Mouse (Mus musculus) frontal cortex, postnatal 10 days (tissue): Measurements from ENCODE around the gene Slc19a1.

Source experiments
- DNase-seq, 2 experiments: peaks; one replicate each; pipeline ENCODE4 v3.0.0; 2022; ENCODE audit warnings: low spot score in 2 of 2, mixed read lengths in 1 of 2

The Slc19a1 gene

DNA sequence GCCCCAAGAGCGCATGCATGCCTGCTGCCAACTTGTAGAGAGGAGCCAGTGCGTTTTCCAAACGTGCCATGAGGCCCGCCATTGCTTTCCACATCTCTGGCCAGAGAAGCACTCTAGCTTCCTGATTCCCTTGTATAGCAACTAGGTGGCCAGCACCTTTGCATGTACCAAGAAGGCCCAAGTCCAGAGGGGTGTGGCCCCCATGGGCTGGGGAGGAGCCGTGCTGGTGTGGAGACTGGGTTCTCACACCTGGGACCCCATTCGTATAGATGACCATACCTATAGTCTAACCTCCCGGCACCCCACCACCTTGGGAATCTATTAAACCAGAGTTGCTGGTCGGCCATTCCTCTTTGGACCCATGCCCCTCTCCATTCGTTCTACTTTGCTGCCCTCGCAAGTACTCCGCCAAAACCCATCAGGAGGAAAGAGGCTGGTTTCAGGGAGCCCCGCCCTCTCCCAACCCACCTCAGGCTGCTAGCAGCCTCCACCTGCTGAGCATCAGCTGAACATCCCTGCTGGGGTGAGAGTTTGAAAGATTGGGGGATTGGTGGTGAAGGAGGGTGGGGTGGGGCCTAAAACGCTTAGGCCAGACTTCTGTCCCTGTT is at the start of gene Slc19a1:
Gene Slc19a1, plus strand, starts transcription at position 474 of the 608 bp plus-strand sequence.
- no peak for DNase-seq

DNA sequence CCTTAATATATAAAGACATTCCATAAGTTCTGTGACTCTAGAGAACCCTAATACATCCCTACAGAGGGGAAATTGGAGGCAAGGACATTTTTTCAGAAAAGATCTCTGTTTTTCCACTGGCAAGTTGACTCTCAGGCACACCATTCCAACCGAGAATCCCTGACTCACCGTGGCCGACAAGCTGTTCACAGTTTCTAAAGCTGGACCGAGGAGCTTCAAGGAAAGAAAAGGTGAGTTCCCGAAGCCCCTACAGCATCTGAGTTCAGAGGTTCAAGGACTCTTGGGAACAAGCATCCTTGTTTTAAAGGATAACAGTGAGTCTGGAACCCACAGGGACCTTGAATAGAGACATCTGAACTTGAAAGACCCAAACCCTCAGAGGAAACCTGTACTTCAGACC is 43.5 kb upstream of the Slc19a1 start:
- DNase-seq = no peak

DNA sequence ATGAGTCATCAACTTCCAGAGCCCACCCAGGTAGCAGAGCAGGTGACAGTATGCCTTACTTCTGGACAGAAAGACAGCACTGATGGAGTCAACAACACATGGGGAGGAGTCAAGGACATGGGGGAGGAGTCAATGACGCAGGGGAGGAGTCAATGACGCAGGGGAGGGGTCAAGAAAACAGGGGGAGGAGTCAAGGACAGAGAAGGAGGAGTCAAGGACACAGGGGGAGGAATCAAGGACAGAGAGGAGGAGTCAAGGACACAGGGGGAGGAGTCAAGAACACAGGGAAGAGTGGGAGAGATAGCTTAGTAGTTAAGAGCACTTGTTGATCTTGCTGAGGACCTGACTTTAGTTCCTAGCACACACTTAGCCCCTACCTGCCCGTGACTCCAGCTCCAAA is 39.6 kb upstream of the Slc19a1 start:
- DNase-seq = no peak

DNA sequence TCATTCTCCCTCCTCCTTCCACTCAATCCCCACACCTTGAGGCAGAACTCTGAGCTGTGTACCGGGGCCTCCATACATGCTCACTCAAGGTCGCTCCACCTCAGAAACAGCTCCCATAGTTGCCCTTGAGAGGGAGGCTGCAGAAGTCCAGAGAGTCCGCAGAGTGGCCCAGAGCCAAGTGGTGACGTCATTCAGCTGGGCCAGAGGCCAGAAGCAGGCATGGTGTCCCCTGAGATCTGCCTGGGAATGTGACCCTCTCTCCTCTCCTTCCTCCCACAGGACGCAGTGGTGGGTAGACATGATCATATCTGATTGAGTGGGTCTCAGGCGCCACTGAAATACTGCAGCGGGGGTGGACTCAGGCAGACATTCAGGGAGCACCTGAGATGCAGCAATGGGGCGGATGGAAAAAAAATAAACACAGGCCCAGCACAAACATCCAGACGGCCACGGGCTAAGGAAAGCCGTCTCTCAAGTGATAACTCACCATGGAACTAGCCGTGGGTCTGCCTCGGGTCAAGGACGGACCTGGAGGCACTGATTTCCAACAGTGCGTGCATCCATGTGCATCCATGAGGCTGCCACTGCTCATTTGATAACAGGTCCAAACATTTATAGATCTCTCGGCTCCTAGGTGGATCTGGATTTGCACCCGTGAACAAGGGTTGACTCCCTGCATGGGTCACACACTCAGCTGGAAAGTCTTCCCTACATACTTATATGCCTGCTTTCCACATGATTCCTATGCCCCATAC is 34.1 kb upstream of the Slc19a1 start:
- peak in 1 of 2 experiments; percentile 16 for DNase-seq

DNA sequence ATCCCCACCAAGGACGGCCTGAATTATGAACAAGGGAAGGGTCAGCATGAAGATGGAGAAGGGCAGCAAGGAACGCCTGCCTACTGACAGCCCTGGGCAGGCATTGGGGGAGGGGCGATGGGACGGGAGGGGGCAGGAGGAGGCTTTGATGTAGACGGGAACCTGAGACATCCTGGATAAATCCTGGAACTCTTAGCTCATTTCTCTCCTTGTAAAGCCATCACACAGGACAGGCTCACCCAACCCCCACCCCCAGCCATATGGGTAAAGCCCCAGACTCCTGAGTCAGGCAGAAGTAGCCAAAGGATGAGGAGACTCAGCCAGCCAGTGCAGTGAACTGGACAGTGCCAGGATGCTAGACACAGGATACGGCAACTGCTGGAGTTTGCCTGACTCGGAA is 27.1 kb upstream of the Slc19a1 start:
- DNase-seq = no peak

DNA sequence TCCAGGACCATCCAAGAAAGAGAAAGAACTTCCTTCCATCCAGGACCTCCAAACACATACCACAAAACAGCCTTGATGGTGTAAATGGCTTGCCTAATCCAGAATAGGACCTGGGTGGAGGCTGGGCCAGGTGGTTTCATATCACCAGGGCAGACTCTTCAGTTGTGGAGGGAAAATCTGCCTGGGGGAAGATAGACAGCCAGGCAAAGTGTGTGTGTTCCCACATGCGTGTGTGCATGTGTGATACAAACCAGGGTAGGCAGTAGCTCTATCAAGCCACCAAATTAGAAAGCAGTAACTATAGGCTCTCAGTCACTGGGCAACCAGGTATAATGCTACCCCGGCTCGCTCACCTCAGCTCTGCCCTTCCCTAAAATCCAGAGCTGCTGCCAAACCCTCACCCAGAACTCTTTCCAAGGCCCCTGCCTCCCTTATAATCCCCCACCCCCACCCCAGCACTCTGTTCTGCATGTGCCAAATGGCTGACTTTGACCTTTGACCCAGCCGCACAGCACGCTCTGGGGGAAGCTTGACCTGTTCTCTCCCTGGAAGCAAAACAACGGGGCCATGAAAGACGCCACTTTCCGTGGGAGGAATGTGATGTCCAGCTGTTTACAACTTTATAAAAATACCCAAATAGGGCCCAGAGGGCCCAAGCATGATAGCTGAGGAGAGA is 24.5 kb upstream of the Slc19a1 start:
- no peak for DNase-seq

DNA sequence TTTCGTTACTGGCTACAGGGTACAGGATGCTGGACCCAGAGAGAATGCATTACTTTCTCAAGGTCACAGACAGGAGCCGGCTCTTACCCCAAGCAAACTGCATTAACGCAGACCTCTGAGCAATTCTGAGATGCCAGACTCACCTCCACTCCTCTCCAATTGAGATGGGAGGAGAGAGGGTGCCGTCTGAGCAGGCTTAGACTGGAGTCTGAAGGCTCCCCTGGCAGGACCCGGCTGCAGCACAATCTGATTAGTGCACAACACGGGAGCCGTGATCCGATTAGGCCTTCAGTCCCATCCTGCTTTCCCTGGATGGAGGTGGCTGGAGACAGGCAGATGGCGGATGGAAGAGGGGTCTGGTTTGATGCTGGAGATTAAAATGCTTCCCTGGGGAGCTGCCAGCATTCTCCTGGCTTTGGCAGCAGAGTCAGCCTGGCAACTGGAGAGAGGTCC is 23.9 kb upstream of the Slc19a1 start:
- peak in 1 of 2 experiments; percentile 25 for DNase-seq

DNA sequence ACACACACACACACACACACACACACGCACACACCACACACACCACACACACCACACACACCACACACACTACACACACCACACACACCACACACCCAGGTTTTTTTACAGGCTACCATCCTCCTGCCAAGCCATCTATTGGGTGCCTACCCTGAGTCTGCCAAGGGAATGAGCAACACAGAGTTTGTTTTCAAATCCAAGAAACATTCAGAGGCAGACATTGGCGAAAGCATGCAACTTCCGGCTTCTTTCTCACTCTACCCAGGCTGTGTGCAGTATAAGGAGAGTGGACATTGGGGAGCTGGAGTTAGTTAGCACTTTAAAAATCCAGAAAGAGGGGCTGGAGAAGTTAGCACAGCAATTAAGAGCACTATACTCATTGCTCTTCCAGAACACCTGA is 23.3 kb upstream of the Slc19a1 start:
- no peak for DNase-seq

DNA sequence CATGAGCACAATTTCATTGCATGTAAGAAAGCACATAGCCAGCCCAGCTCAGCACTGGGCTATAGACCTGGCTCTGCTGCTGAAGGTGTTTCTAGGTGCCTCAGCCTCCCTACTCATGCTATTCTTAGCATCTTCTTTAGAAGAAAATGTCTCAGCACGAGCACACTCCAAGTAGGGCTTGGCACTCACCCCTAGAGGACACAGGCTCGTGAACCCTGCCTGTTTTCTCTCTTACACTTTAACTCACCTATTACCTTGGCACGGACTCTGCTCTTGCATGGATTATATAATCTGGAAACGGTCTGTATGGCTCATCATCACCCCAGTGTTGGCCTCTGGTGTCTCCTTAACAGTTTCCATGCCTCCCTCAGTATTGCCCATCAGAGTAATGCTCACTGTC is 20.4 kb upstream of the Slc19a1 start:
- DNase-seq = no peak

DNA sequence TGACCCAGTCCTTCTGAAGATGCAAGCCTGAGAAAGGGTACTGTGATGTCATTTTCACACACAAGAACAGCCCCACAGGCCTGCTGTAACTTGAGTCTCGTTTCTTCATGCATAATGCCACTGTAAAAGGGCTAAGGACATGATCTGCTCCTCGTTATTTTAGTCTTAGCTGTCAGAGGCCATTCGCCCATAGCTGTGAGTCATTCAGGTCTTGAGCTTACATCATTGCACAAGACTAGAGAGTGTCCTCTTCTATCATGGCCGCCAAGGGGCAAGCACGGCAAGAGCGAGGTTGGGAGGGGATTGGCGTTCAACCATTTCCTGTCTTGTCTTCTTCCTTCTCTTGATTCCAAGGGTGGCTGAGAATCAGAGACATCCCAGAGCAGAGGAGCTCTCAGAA is 16.0 kb upstream of the Slc19a1 start:
- DNase-seq = no peak

DNA sequence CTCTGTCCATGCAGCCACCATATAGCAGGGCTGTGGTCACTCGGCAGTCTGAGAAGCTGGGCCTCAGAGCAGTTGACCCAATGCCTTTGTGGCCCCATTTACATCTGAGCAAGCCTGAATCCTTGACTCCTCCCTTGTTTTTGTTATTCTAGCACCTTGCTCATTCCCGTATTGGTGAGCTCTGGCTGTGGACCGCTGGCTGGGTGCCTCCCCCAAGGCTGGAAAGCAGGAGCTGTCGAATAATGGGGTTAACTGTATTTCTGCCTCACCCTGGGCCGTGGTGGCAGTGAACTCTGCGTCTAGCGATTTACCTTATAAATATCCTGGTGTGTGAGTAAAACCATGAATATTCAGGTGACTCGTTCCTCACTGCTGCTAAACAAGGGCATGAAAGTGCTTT is 15.5 kb upstream of the Slc19a1 start:
- DNase-seq = no peak

DNA sequence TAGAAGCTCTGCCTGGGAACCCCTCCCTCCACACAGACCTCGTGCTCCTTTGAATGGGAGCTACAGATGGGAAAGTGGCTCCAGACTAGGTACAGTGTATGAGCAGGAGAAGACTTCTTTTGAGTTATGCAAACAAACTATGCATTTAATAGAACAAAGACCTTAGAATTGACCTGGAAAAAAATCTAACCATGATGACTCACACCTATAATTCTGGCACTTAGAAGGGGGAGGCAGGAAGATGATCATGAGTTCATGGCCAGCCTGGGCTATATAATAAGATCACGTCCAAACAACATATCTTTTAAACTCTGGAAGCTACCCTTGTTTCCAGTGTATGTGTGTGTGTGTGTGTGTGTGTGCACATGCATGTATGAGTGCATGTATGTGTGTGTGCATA is 15.0 kb upstream of the Slc19a1 start:
- DNase-seq = no peak

DNA sequence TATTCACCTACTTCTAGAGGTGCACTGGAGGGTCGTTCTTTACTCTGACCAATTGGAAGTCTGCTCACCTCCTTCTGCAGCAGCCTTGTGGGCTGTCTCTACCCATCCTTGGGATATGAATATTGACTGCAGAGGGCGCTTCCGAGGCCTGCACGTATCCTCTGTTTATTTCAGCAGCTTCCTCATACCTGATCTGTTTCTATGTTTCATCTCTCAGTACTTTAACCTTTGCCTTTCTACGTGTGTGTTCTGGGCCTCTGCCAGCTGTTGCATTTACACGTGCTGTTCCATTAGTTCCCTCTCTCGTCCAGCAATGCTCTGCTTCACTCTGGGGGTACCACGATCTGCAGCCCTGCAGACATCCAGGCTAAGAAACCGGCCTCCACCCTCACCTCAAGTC is 14.4 kb upstream of the Slc19a1 start:
- no peak for DNase-seq

DNA sequence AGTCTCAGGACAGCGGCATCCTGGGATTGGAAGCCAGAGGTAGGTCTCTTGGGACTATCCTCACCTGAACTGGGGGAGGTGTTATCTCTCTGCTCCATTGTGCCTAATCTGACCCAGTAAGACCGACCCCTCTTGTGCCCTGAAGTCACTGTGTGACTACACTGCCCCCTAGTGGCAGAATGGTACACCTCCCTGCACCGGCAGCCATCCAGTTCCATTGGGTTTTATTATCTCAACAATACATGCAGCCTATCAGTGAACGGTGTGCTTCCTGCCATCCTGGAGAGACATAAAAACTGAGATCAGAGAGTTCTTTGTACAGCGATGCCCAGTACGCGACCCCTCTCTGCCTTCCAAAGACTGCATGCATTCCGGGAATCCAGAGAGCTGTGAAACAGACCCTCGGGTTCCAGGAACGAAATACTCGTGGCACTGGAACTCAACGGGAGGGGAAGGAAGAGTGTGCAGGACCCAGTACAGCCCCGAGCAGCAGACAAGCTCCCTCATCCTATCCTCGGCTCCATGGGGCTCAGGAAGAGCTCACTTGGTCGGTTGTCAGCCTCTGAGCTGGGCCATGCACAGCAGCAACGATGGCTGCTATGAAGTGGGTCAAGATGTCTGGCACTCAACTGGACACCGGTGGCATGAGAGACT is 10.5 kb upstream of the Slc19a1 start:
- peak; percentile 49 to 70 for DNase-seq

DNA sequence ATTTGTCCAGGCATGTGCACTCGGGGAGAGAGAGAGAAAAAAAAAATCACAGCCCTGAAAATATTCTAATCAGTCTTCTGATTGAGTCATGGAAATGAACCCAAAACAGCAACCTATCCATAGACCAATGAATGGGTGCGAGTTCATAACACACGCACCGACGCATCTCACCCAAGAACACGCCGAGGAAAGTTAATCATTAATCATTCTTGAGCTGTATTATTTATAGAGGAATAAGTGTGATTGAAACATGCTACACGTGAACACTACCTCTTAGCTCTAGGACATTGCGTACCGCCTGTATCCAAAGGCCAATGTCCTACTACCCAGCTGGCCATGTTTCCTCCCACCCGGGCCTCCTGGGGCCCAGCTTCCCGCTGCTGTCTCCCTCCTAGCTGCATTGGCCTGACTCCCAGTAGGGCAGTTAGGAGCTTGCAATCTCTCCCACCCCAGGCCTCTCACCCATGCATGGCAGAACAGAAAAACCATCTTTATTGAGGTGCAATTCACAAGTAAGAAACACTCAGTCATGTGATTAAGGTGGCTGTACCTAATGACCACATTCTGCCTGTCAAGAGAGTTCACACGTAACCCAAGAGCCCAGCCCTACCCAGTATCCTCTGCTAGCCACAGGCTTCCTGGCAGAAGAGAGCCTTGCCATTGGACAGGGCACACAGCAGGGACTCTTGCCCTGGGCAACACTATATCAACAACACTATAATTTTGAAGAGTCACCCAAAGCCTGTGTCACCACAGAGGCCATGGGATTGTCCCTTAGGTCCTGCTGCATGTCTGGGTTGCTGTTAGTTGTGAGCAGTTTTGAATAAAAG is 9.5 kb upstream of the Slc19a1 start:
- no peak for DNase-seq

DNA sequence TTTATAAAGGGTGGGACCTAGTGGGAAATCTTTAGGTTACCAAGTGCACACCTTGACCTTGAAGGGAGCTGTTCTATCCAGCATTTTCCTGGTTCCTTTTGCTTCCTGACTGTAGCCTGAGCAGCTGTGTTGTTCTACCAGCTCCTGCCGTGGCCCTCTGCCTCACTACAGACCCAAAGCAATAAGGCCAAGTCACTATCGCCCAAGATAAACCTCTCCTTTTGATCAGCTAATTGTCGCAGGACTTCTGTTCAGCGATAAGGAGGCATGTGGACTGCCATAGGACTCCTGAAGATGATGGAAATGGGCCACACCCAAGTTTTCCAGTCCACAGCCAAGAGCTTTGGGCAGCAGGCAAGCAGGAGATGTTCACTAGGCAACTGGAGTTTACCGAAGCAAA is 7.8 kb upstream of the Slc19a1 start:
- no peak for DNase-seq

DNA sequence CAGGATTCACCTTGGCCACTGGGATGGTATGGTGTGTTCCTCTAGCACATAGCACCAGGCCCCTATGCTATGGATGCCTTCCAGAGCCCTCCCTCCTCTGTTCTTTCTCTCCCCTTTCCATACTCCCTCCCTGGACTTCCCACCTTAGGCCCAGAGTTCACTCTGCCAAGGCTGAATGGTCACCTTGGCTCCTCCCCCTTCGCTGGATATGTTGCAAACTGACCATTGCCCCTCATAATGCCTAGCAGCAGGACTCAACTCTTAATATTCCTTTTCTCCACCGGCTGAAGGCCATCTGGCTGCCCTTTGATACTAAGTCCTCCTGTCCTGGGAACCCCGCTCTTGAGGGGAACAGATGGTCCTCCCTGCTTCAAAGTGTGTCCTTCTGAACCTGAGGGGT is 5.1 kb upstream of the Slc19a1 start:
- no peak for DNase-seq

DNA sequence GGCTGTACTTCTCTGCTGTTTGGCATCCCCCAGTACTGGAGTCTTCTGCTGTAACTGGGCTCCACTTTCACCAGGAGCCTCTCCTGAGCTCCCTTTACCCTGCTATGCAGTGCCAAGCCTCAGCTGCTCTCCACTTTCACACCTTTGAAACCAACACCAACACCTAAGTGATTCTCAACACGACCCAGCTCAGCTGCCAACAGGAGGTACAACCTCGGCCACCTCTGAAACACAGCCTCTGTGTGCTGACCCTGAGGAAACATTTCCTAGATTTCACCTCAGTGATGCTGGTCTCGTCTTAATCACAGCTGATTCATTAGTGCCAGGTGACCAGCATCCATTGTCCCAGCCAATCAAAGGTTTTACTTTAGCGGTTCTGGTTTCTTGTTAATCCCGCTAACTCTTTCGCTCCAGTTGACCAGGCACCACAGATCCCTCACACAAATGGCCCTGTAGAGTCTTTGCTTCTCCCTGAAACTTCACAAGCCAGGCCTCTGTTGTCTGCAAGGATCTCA is 3.2 kb upstream of the Slc19a1 start:
- no peak for DNase-seq

DNA sequence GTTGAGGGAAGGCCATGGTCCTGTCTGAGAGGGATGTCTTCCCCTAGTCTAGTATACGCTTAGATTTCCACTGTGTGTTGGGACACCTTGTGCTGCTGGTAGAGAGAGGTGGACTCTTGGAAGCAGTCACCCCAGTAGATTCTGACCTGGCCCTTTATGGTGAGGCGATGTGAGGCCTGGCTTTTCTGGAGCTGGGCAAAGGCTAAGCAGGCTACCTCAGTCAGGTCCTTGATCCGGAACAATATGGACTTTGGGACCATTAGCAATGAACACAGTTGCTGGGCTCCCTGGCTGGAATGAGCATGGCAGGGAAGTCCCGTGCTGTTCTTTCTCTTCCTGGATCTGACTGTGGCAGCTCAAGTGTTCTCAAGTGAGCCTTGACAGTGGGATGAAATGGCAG is 2.3 kb upstream of the Slc19a1 start:
- no peak for DNase-seq

DNA sequence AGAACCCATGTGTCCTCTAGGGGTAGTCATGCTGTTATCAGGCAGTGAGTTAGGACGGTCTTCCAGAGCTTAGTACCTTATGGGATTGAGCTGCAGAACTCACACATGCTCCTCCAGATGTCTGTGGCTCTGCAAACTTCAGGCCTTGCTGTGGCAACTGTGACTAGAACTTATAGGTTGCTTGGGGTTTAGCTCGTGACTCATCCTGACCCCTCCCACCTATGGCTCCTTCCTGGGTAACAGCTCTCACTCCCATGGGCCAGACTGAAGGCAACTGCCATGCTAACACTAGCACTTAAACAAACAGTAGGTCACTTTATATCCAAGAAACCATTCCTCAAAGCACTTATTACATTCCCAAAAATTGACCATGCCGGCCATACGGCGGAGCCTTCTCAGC is 1.4 kb upstream of the Slc19a1 start:
- DNase-seq = no peak

DNA sequence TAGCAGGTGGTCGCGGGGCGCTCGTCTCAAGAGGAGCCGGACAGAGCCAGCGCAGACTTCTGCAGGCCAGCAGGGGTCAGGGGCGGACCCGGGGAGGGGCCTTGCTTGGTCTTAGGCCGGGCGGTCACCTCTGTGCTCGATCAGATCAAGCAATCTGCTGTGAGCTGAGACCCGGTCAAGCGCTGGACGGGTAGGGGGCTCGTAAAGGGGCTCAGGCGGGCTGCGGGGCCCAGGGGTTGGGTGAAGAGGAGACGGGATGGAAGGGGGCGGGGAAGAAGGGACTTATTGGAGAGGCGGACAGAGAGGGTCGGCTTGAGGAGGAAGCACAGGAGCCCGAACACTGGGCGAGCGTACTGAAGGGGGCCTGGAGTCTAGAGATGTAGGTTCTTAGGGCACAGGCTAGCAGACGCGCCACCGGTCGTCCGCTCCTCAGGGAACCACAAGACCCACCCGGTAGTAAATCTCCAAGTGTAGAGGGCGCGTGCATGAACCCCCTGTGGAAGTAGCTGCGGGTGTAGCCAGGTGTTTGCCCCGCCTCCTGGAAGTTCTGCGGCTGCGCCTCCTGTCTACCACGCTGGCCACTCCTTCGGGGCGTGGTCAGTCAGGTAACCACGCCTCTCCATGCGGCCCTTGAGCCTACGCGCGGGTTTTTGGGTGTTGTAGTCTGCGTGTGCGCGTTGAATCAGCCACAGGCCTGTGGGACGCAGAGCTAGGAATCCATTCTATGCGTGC is 716 bp downstream of the Slc19a1 start:
- peak; percentile 91 to 94 for DNase-seq
